Mouse (Mus musculus) thymus, postnatal 10 days (tissue): Measurements from ENCODE around the gene Gm20388.
A peak's percentile ranks its signal among the peaks of the same experiment; 100 is the strongest.

Experiments used
- DNase-seq, 2 experiments: peaks; one replicate each; pipeline ENCODE4 v3.0.0; 2021; ENCODE audit warnings: low spot score in 2 of 2

Gm20388 gene

GRCm38 (mm10) chr8:120561539-120562435 is 651.1 kb downstream of the Gm20388 start:
- peak; percentile 46 to 70 for DNase-seq

GRCm38 (mm10) chr8:120562680-120563347 is 652.2 kb downstream of the Gm20388 start:
- DNase-seq, result no peak

- DNase-seq, result no peak
These were observed 652.7 kb downstream of the Gm20388 start for GRCm38 (mm10) chr8:120563348-120563724.

- no peak for DNase-seq
These were observed 653.5 kb downstream of the Gm20388 start for GRCm38 (mm10) chr8:120563851-120564837.

- no peak for DNase-seq
These were observed 654.6 kb downstream of the Gm20388 start for GRCm38 (mm10) chr8:120565151-120565711.

- DNase-seq, result no peak
These were observed 656.0 kb downstream of the Gm20388 start for GRCm38 (mm10) chr8:120566681-120567080.

- no peak for DNase-seq
These were observed 657.1 kb downstream of the Gm20388 start for GRCm38 (mm10) chr8:120567731-120568130.

GRCm38 (mm10) chr8:120568164-120568798 is 657.6 kb downstream of the Gm20388 start:
- DNase-seq, result no peak

- DNase-seq, result no peak
These were observed 658.5 kb downstream of the Gm20388 start for GRCm38 (mm10) chr8:120569123-120569522.

- peak; percentile 54 to 81 for DNase-seq
These were observed 659.5 kb downstream of the Gm20388 start for GRCm38 (mm10) chr8:120569939-120570715.

- DNase-seq, result no peak
These were observed 660.9 kb downstream of the Gm20388 start for GRCm38 (mm10) chr8:120571561-120571960.

- DNase-seq, result no peak
These were observed 661.9 kb downstream of the Gm20388 start for GRCm38 (mm10) chr8:120572534-120572933.

GRCm38 (mm10) chr8:120573866-120574265 is 663.2 kb downstream of the Gm20388 start:
- no peak for DNase-seq

GRCm38 (mm10) chr8:120574941-120575340 is 664.3 kb downstream of the Gm20388 start:
- no peak for DNase-seq

GRCm38 (mm10) chr8:120575801-120576200 is 665.2 kb downstream of the Gm20388 start:
- no peak for DNase-seq

GRCm38 (mm10) chr8:120577821-120578220 is 667.2 kb downstream of the Gm20388 start:
- DNase-seq, result no peak

- DNase-seq, result no peak
These were observed 669.8 kb downstream of the Gm20388 start for GRCm38 (mm10) chr8:120580336-120581000.

GRCm38 (mm10) chr8:120581329-120581728 is 670.7 kb downstream of the Gm20388 start:
- no peak for DNase-seq

GRCm38 (mm10) chr8:120581811-120582210 is 671.2 kb downstream of the Gm20388 start:
- no peak for DNase-seq

- no peak for DNase-seq
These were observed 674.9 kb downstream of the Gm20388 start for GRCm38 (mm10) chr8:120585521-120585920.
